Mouse (Mus musculus): ENCODE results near the gene Prrc2a.
"Not testable (repeated sequence)": the region's sequence is repeated elsewhere in the genome, so short reads cannot be mapped to it uniquely, and the experiment has no call there.

Gene Prrc2a

GRCm38 (mm10) chr17:35134801-35135590 lies 29.7 kb downstream of the Prrc2a start, which contains the start of gene Bag6:
Gene Bag6 (plus strand): TSS chr17:35135178.
- peak; percentile 90 to 92 for DNase-seq (ENCODE audit: low spot score in 2 of 2)

GRCm38 (mm10) chr17:35133517-35133916 lies 31.2 kb downstream of the Prrc2a start:
- DNase-seq (ENCODE audit: low spot score in 2 of 2), result no peak

DNA sequence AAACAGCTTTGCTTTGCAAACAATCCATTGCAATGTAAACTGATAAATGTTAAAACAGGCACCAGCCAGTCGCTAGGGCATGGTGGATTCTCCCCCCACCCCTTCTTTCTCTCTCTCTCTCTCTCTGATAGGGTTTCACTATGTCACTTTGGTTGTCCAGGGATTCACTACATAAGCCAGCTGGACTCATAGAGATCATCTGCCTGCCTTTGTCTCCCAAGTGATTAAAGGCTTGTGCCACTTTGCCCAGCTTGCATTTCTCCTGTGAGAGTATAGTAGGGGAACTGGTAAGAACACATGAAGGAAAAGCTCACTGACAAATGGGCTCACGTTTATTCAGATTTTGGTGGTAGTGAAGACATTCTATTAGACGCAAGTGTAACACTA lies 32.5 kb downstream of the Prrc2a start:
- no peak for DNase-seq (ENCODE audit: low spot score in 2 of 2)

DNA sequence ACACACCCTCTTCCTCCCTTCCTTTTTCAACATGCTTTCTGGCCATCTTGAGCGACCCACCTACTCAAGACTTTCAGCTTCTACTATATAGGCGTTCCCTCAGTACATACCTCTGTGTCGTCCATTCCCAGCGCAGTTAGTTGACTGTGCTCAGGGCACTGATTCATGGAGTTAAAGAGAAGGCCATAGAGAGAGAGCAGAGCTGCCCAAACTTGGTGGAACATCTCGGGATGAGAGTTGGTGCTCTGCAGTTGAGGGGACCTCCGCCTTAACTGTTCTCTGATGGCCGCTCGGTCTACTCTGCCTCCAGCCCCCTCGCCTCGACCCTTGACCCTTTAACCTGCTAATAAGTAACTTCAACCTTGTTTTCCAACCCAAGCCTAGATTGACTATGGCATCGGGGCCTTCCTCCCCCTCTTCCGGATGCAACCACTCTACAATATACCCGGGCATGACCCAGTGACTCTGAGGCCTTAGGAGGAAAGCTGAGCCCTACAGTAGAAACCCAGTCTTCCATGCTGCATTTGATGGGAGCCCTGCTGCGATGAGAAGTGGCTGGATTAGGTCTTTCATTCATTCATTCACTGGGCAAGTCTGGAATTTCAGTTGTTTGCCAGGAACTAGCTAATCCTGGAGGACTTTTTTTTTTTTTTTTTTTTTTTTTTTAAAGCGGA lies 33.1 kb downstream of the Prrc2a start, which contains the start of gene Apom:
TSS of gene Apom (minus strand) at position 551 of the 674 bp plus-strand sequence.
- no peak for DNase-seq (ENCODE audit: low spot score in 2 of 2)

DNA sequence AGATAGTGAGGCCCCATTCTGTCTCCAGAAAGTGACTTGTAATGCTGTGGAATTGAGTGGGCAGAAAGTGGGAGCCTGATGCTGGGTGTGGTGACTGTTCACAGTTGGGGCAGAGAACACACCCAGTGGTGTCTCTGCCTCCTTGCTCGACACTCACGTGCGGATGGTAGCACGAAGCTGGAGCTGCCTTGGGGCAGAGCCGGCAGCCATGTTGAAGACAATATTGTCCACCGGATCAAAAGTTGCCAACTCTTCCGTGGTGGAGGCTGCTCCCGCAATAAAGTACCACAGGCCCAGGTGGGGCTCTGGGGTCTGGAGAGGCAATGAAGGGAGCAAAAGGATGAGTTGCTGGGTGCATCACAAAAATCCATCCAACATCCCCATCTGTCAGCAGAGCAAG lies 33.7 kb downstream of the Prrc2a start:
- DNase-seq (ENCODE audit: low spot score in 2 of 2), result no peak

DNA sequence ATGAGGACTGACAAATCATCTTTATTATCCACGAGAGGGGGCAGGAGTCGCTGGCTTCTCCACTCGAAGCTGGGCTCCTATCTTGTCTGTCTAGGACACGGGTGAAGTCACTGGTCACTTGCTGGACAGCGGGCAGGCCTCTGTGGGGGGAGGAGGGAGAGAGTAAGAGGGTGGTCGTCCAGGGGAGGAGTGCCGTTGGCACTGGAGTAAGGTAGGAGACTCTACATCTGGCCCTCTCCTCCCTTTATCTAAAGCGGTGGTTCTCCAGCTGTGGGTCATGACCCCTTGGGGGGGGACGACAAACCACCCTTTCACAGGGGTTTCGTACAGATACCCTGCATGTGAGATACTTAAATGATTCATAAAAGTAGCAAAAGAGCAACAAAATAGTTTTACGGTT lies 35.7 kb downstream of the Prrc2a start:
- DNase-seq (ENCODE audit: low spot score in 2 of 2), result no peak

- no peak for DNase-seq (ENCODE audit: low spot score in 2 of 2)
Observed at GRCm38 (mm10) chr17:35127017-35127416, 37.7 kb downstream of the Prrc2a start.

GRCm38 (mm10) chr17:35126206-35126611 lies 38.5 kb downstream of the Prrc2a start, which contains the start of gene D17H6S53E:
Gene D17H6S53E (plus strand): TSS chr17:35126373.
- DNase-seq (ENCODE audit: low spot score in 2 of 2), result peak; percentile 32 to 66

GRCm38 (mm10) chr17:35125578-35125977 lies 39.1 kb downstream of the Prrc2a start:
- no peak for DNase-seq (ENCODE audit: low spot score in 2 of 2)

GRCm38 (mm10) chr17:35125081-35125480 lies 39.6 kb downstream of the Prrc2a start:
- DNase-seq (ENCODE audit: low spot score in 2 of 2), result no peak

- DNase-seq (ENCODE audit: low spot score in 2 of 2), result not testable (repeated sequence)
Observed at GRCm38 (mm10) chr17:35124261-35124896, 40.3 kb downstream of the Prrc2a start.

GRCm38 (mm10) chr17:35123287-35123686 lies 41.4 kb downstream of the Prrc2a start:
- DNase-seq (ENCODE audit: low spot score in 2 of 2), result not testable (repeated sequence)

GRCm38 (mm10) chr17:35121871-35122303 lies 42.8 kb downstream of the Prrc2a start, which contains the start of gene Csnk2b:
Gene Csnk2b (minus strand): TSS chr17:35122053.
- peak; percentile 58 to 70 for DNase-seq (ENCODE audit: low spot score in 2 of 2)

DNA sequence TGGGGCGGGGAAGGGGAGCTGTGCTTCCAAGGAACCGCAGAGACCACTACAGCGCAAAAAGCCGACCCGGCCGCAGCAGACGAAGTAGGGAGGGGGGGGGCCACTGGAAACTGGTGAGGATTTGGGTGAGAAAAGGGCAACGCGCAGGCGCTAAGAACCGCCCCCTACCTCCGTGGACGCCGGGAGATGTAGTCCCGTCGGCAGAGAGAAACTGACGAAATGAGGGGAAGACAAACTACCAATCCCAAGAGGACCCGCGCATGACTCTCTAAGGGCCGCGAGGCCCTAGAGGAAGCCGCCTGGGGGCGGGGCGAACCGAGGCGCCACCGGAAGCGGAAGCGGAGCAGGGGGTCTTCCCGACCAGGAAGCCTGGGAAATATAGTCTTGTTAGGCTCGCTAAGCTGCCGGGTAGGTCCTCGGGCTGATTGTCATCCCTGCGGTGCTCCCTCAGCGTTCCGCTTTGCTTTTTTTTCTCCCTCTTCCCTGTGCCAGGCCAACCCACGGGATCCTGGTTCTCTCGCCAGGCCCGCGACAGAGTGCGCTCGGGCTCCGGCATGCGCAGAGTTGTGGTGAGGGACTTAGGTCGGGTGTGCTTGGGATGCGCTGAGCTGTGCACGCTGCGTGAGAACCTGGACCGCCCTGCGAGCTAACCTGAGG lies 43.4 kb downstream of the Prrc2a start, which contains the start of gene Gpank1:
TSS of gene Gpank1 (plus strand) at position 313 of the 657 bp plus-strand sequence.
- DNase-seq (ENCODE audit: low spot score in 2 of 2), result peak; percentile 96 to 98

GRCm38 (mm10) chr17:35120745-35121142 lies 44.0 kb downstream of the Prrc2a start:
- DNase-seq (ENCODE audit: low spot score in 2 of 2), result peak in 1 of 2 experiments; percentile 33

DNA sequence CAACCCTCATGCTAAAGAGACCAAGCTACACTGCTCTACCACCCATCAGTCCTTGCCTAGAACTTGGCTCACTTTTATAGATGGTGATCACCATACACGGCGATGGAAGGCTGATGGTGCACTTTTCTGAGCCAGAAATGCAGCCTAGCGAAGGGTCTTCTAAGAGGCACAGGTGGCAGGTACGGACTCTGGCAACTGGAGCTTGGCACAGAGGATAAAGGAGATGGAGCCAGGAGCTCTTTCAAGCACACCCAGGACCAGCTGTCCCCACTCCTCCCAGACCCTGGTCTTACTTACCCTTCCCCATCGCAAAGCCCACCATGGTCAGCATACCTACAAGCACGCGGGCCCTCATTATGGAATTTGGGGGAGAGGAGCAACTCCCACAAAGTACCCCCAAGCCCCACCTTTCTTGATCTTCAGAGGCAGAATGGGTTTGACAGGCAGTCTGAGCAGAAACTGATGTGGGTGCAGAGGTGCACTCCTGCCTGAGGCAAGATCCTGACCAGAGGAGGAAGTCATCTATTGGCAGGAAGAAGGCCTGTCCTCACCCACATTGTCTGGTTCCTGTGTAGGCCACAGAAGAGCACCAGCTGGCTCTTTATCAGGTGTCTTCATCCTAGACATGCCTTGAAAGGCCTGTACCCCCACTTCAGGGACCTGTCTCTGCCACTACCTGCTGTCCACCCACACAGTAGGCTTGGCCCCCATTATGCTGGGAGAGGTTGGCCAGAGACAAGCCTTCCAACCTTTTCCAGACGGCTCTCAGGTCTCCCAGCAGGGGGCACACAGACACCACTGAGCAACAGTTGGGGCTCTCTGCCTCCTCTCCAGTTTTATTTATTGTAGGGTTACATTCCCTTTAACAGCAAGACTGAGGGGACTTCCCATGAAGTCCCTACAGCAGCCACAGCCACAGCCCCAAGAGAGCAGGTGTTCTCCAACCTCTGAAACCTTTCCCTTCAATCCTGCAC lies 49.4 kb downstream of the Prrc2a start, which contains the start of gene Ly6g5b:
TSS of gene Ly6g5b (minus strand) at position 383 of the 974 bp plus-strand sequence.
- no peak for DNase-seq (ENCODE audit: low spot score in 2 of 2)

GRCm38 (mm10) chr17:35111774-35112173 lies 52.9 kb downstream of the Prrc2a start:
- DNase-seq (ENCODE audit: low spot score in 2 of 2), result no peak

- DNase-seq (ENCODE audit: low spot score in 2 of 2), result no peak
Observed at GRCm38 (mm10) chr17:35108097-35108496, 56.6 kb downstream of the Prrc2a start, which contains the start of gene Ly6g5c. Gene Ly6g5c (plus strand): TSS chr17:35108279.

GRCm38 (mm10) chr17:35106522-35106921 lies 58.2 kb downstream of the Prrc2a start:
- DNase-seq (ENCODE audit: low spot score in 2 of 2), result no peak

GRCm38 (mm10) chr17:35105740-35106389 lies 58.8 kb downstream of the Prrc2a start:
- no peak for DNase-seq (ENCODE audit: low spot score in 2 of 2)
